Mouse (Mus musculus) embryonic fibroblast, embryonic 13.5 days (primary cell): Measurements from ENCODE around the gene Celsr2.

ENCODE experiments used
- CTCF ChIP-seq: IDR thresholded peaks from 2 replicates; pipeline ENCODE4 v1.5.1; 2011; ENCODE audit warnings: mild to moderate bottlenecking, control low read depth, low read length, moderate library complexity, borderline replicate concordance; ENCODE audit not compliant: insufficient read depth
- POLR2A ChIP-seq: IDR thresholded peaks from 2 replicates; pipeline ENCODE4 v1.6.1; 2011; ENCODE audit warnings: low read depth, mild to moderate bottlenecking, control low read depth, low read length, moderate library complexity

DNA sequence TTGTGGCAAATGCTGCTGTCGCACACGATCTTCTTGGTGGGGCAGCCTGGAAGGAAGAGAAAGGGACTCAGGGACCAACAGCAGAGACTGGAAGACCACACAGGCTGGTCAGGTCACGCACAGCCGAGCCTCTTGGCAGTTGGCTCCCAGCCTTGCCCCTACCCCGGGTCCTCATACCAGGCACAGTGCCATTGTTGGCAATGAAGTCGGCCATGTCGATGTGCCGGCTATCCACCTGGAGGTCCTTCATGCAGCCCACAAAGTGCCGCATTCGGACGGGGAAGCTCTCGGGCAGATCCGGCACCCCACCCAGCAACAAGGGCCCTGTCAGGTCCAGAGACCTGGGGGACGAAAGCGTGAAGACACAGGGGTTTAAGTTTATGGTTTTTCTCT, 12.8 kb downstream of the Celsr2 start:
- no peak for TF ChIP-seq CTCF
- TF ChIP-seq POLR2A: no peak
